Mouse (Mus musculus) kidney, postnatal 36 days (tissue): ENCODE data around the gene Gm266.
A peak's percentile ranks its signal among the peaks of the same experiment; 100 is the strongest.

ENCODE experiments used
- DNase-seq, 2 experiments: peaks; one replicate each; pipeline ENCODE4 v3.0.0; 2021 to 2022; ENCODE audit warnings: mixed read lengths in 2 of 2

Gene Gm266

GRCm38 (mm10) chr12:111500725-111501124, 15.1 kb upstream of the Gm266 start:
- DNase-seq = no peak

GRCm38 (mm10) chr12:111499617-111500016, 14.0 kb upstream of the Gm266 start:
- DNase-seq = no peak

GRCm38 (mm10) chr12:111497076-111497475, 11.5 kb upstream of the Gm266 start:
- peak in 1 of 2 experiments; percentile 57 for DNase-seq

GRCm38 (mm10) chr12:111494931-111495330, 9.3 kb upstream of the Gm266 start:
- DNase-seq = no peak

- peak; percentile 39 for DNase-seq
These were observed 3.7 kb upstream of the Gm266 start for GRCm38 (mm10) chr12:111489261-111489865.

- no peak for DNase-seq
These were observed 832 bp upstream of the Gm266 start for GRCm38 (mm10) chr12:111486455-111486854.

- peak in 1 of 2 experiments; percentile 57 for DNase-seq
These were observed 474 bp downstream of the Gm266 start for GRCm38 (mm10) chr12:111485046-111485651.

- peak in 1 of 2 experiments; percentile 81 for DNase-seq
These were observed 5.7 kb downstream of the Gm266 start for GRCm38 (mm10) chr12:111479917-111480316.

- DNase-seq = no peak
These were observed 6.7 kb downstream of the Gm266 start for GRCm38 (mm10) chr12:111478924-111479323.

GRCm38 (mm10) chr12:111474893-111475643, 10.6 kb downstream of the Gm266 start:
- peak; percentile 80 to 82 for DNase-seq

GRCm38 (mm10) chr12:111474384-111474783, 11.2 kb downstream of the Gm266 start:
- no peak for DNase-seq

- DNase-seq = peak in 1 of 2 experiments; percentile 66
These were observed 12.7 kb downstream of the Gm266 start for GRCm38 (mm10) chr12:111472886-111473285.

- DNase-seq = no peak
These were observed 13.9 kb downstream of the Gm266 start for GRCm38 (mm10) chr12:111471721-111472120.

- DNase-seq = no peak
These were observed 14.5 kb downstream of the Gm266 start for GRCm38 (mm10) chr12:111471119-111471518.

GRCm38 (mm10) chr12:111469507-111469906, 16.1 kb downstream of the Gm266 start:
- peak; percentile 80 to 89 for DNase-seq

- DNase-seq = no peak
These were observed 17.4 kb downstream of the Gm266 start for GRCm38 (mm10) chr12:111468206-111468605.

- DNase-seq = no peak
These were observed 19.3 kb downstream of the Gm266 start for GRCm38 (mm10) chr12:111466369-111466768.

GRCm38 (mm10) chr12:111463570-111463969, 22.1 kb downstream of the Gm266 start:
- no peak for DNase-seq

- DNase-seq = no peak
These were observed 27.9 kb downstream of the Gm266 start for GRCm38 (mm10) chr12:111457742-111458141.

GRCm38 (mm10) chr12:111455860-111456259, 29.8 kb downstream of the Gm266 start:
- no peak for DNase-seq

- peak; percentile 44 to 66 for DNase-seq
These were observed 30.2 kb downstream of the Gm266 start for GRCm38 (mm10) chr12:111455311-111455846.

GRCm38 (mm10) chr12:111454543-111455280, 30.9 kb downstream of the Gm266 start:
- no peak for DNase-seq

- DNase-seq = peak in 1 of 2 experiments; percentile 47
These were observed 31.6 kb downstream of the Gm266 start for GRCm38 (mm10) chr12:111454021-111454420.
